Mouse (Mus musculus): ENCODE measurements around the gene Cwh43.

Cwh43 gene

GRCm38 (mm10) chr5:73399768-73400526, 5.9 kb upstream of the Cwh43 start:
- no peak for DNase-seq (ENCODE audit: low spot score in 2 of 2)

DNA sequence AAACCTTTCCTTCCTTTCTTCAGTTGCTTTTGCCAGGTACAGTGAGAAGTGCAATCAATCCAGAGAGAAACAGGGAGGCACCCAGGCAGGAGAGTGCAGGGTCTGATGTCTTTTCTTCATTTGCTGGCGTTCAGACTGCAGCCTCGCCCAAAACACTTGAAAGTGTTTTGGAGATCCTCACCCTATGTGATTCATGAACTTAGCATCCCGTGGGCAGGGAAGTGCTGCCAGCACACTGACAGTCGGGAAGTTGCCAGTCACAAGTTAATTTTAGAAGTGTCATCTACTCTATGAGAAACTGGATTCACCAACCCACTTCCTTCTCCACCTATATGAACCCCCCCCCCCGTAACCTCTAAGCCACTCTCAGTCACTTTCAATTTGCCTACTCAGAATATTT, 4.5 kb upstream of the Cwh43 start:
- DNase-seq (ENCODE audit: low spot score in 2 of 2): no peak

DNA sequence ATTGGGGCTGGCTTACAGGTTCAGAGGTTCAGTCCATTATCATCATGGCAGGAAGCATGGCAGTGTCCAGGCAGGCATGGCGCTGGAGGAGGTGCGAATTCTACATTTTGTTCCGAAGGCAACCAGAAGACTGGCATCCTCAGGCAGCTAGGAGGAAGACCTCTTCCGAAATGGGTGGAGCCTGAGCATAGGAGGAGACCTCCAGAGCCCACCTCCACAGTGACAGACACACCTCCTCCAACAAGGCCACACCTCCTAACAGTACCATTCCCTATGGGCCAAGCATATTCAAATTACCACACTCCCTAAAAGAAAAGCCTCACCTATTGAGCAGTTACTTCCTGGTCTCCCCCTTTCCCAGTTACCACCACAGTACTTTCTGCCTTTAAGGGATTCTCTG, 3.0 kb upstream of the Cwh43 start:
- no peak for DNase-seq (ENCODE audit: low spot score in 2 of 2)

DNA sequence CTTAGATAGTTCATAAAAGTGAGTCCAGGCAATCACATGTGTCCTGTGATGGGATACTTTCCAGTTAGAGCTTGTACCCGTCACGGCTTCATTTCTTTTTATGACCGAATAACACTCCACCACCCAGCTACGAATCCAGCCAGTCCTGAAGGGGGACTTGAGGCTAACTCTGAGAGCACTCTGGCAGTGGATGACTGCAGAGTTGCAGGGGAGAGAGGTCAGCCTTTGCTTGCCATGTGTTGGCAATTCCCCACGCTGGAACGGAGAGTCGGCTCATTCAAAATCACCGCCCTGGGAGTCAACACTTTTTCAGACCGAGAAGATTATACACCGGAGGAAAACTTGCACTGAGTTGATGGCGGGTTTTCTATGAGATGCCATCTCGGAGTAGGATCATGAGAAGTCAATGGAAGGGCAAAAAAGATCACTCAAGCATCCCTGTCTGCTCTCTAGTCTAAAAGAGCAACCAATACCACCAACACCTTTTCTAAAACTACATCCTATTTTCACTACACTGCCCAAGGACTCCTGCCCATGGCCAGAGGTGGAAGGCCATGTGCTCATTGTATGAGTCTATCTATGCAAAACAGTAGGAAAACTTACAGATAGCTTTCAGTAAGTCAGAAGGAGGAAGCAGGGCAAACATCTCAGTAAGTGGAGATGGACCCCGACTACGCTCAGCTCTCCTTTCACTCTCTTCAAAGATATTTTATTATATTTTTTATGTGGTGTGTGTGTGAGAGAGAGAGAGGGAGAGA, 2.4 kb upstream of the Cwh43 start:
- DNase-seq (ENCODE audit: low spot score in 2 of 2): no peak

GRCm38 (mm10) chr5:73404790-73405189, 1.1 kb upstream of the Cwh43 start:
- no peak for DNase-seq (ENCODE audit: low spot score in 2 of 2)

- DNase-seq (ENCODE audit: low spot score in 2 of 2): no peak
Measured at GRCm38 (mm10) chr5:73406861-73407260, 986 bp downstream of the Cwh43 start.

GRCm38 (mm10) chr5:73409970-73410369, 4.1 kb downstream of the Cwh43 start:
- no peak for DNase-seq (ENCODE audit: low spot score in 2 of 2)

DNA sequence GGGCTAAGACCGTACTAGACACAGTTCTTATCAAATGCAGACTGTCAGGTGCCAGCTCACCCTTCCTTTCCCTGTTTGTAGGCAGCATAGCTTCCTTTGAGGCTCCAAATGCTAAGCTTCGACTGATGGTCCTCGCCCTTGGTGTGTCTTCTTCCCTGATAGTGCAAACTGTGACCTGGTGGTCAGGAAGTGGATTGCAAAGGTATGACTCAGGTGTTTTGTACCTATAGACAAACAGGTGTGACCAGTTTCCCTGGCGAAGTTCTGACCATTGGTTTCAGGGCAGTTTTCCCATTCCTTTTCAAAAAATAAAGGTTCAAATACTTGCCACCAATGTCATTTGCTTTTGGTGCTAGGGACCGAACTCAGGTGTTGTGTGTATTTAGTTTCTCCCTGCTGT, 5.9 kb downstream of the Cwh43 start:
- no peak for DNase-seq (ENCODE audit: low spot score in 2 of 2)

GRCm38 (mm10) chr5:73414172-73414571, 8.3 kb downstream of the Cwh43 start:
- DNase-seq (ENCODE audit: low spot score in 2 of 2): no peak

- no peak for DNase-seq (ENCODE audit: low spot score in 2 of 2)
Measured at GRCm38 (mm10) chr5:73419045-73419695, 13.3 kb downstream of the Cwh43 start.

- no peak for DNase-seq (ENCODE audit: low spot score in 2 of 2)
Measured at GRCm38 (mm10) chr5:73426824-73427223, 20.9 kb downstream of the Cwh43 start.

- DNase-seq (ENCODE audit: low spot score in 2 of 2): peak; percentile 19 to 22
Measured at GRCm38 (mm10) chr5:73431581-73431980, 25.7 kb downstream of the Cwh43 start.

GRCm38 (mm10) chr5:73432805-73433204, 26.9 kb downstream of the Cwh43 start:
- DNase-seq (ENCODE audit: low spot score in 2 of 2): no peak

DNA sequence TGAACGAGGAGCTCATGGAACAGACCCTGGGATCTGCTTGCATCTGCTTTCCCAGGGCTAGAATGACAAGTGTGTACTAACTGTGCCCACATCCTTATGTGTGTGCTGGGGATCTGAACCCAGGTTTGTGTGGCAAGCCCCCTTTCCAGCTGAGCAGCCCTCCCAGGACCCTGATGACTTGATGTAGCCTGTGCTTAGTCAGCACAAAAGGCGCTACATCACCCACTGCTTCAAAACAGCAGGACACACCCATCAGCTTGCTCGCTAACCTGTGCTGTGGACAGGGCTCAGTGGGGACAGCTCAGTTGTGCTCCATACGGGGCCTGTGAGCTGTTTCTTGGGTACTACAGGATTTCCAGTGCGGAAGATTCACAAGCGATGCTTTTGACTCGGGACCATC, 28.9 kb downstream of the Cwh43 start:
- no peak for DNase-seq (ENCODE audit: low spot score in 2 of 2)

DNA sequence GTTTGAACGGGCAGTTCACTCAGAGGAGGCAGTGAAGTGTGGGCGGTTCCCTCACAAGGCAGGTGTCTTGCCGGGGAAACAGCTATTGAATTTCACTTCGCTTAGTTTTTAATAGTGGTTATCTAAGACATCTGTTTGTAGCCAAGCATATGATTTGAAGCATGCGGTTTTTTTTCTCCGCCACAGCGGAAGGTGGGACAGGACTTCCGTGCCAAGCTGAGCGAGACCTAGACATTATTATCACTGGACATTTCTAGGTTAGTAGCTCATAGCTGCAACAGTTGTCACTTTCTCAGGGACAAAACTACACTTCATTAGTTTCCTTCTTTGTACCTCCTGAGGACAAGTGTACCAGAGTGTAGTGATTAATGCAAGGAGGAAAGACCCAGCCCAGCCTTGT, 36.3 kb downstream of the Cwh43 start:
- DNase-seq (ENCODE audit: low spot score in 2 of 2): no peak

DNA sequence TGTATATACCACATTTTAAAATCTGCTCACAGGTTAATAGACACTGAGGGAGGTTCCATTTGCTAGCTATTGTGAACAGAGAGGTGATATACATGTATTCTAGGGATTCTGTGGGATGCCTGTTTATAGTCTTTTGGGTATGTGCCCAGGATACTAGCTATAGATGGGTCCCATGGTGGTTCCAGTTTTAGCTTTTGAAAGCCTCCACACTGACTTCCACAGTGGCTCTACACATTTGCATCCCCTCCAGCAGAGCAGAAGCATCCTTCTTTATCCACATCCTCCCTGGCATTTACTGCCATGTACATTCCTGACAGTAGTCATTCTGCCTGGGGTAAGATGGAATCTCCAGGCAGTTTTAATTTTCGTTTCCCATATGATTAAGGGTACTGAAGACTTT, 44.4 kb downstream of the Cwh43 start:
- no peak for DNase-seq (ENCODE audit: low spot score in 2 of 2)

DNA sequence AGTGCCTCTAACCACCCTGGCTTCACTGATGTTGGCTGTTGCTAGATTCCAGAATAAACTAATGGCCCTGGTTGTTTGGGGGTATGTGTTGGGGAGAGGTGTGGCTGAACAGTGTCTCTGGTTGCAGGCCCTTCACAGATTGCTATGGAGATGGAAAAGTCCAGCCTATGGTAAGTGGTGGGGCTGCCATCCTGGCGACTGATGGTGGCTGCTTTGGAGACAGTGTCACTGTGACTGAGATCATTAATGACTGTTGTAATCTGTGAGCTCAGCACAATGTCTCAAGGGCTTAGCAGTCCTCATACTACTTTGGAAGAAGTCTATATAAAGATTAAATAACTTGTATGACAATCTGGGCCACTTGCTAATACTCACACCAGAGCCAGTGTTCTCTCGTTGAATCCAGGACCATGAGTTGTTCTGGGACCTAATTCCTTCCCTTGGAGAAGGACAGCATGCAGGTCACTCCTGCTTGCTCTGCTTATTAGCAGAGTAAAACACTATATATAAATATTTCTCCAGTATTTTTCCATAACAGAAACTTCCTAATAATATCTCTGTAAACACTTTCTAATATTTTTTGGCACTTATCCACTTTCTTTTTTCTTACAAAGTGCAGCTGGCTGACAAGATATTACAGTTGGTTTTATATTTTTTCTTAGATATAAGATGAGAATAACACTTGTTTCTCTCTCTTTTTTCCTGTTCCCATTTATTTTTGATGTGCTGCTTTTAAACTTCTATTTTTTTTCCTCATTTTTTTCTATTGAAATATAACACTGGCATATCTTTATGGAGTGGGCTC, 48.8 kb downstream of the Cwh43 start:
- no peak for DNase-seq (ENCODE audit: low spot score in 2 of 2)

DNA sequence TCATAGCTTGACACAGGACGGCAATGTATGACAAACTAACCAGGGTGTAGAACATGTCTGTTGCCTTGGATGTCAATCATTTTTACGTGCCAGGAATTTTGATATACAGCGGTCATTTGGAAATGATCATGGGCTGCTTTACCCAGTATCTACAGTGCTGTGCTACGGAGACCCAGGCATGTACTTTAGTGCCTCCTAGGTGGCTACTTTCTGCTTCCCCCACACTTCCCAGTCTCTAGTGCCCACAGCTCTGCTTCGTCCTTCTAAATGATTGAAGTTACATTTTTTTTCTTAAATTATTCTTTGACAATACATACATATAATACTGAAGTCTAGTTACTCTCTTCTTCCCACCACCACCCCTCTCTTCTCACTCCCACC, 49.4 kb downstream of the Cwh43 start:
- DNase-seq (ENCODE audit: low spot score in 2 of 2): no peak

GRCm38 (mm10) chr5:73468462-73469433, 62.9 kb downstream of the Cwh43 start:
- no peak for DNase-seq (ENCODE audit: low spot score in 2 of 2)
